Mouse (Mus musculus): ENCODE data around the gene Wfdc8.

- TF ChIP-seq MYOG (IDR thresholded peaks at IDR 0.05; ENCODE audit: control insufficient read depth in 1 of 3, insufficient read depth in 1 of 3, insufficient read length in 2 of 3, low read depth in 2 of 3) (no peak), MAX (IDR thresholded peaks at IDR 0.05; ENCODE audit: low read depth) (no peak), POLR2A (IDR thresholded peaks at IDR 0.05; ENCODE audit: insufficient read length, low read depth) (no peak), E2F4 (IDR thresholded peaks at IDR 0.05; ENCODE audit: insufficient read depth) (no peak), REST (IDR thresholded peaks at IDR 0.05; ENCODE audit: insufficient read depth, insufficient read length) (no peak), CEBPB (IDR thresholded peaks at IDR 0.05; ENCODE audit: insufficient read depth, poor library complexity, severe bottlenecking) (no peak), USF1 (IDR thresholded peaks at IDR 0.05; ENCODE audit: low read depth) (no peak)
Observed at GRCm38 (mm10) chr2:164551502-164551901, 61.9 kb downstream of the Wfdc8 start.

Data from myocyte (in vitro differentiated cells).